Mouse (Mus musculus) lung, postnatal 0 days (tissue): ENCODE measurements at regions not wholly inside any gene's neighbourhood (a gene's known extent, or its start where the extent isn't known, plus 50 kb on each side); places are given as distances from the start of the nearest gene placed in this dataset.

ENCODE experiments used
- CTCF ChIP-seq: IDR thresholded peaks from 2 replicates; pipeline ENCODE4 v1.5.1; 2016; ENCODE audit warnings: antibody characterized with exemption, mild to moderate bottlenecking
- EP300 ChIP-seq: IDR thresholded peaks from 2 replicates; pipeline ENCODE4 v1.6.1; 2016; ENCODE audit warnings: antibody characterized with exemption, mild to moderate bottlenecking, control low read depth

DNA sequence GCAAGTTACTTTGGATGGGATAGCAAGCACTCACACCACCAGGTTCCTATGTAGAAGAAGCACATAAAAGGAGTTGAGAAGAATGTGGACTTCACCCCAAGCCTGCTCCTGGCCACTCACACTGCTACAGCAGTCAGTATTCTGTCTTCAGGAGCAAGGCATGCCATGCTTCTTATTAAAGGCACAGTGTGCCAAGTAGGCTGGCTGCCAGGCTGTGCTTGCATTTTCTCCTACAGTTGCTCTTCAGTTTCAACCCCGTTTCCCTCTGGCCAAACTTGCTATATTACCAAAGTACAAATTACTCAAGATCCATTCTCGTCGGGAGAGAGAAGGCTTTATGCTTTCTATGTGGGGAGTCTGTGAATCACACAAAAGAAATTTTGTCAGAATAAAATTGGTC is 67.1 kb upstream of the Plppr1 start:
- TF ChIP-seq CTCF (no peak), EP300 (no peak)
